Mouse (Mus musculus) heart, embryonic 15.5 days (tissue): ENCODE results near the gene Pde4d. TPM values are rescaled to one million over a fixed set of nuclear protein-coding genes. Genes with fewer than 3 reads are reported as not detected.

Source experiments
- ATAC-seq: fragments of 200-750 bp; cut with Nextera tagmentation; replicated peaks from 2 replicates; pipeline ENCODE4 v1.8.0; 2017; ENCODE audit warnings: low read depth, moderate TSS enrichment; ENCODE audit not compliant: insufficient number of reproducible peaks, insufficient read depth, low FRiP score
- H3K27ac ChIP-seq: fragments of 300-500 bp; sonication (generic); 2 replicates; pipeline ENCODE4 v1.5.1; 2015; ENCODE audit warnings: mild to moderate bottlenecking, inconsistent platforms
- H3K27me3 ChIP-seq: fragments of 300-500 bp; sonication (generic); 2 replicates; pipeline ENCODE4 v1.6.1; 2015; ENCODE audit warnings: inconsistent platforms
- H3K36me3 ChIP-seq: fragments of 300-500 bp; sonication (generic); 2 replicates; pipeline ENCODE4 v1.6.1; 2015; ENCODE audit warnings: mild to moderate bottlenecking, inconsistent platforms
- H3K4me1 ChIP-seq: fragments of 300-500 bp; sonication (generic); replicated peaks from 2 replicates; pipeline ENCODE4 v1.6.1; 2015; ENCODE audit warnings: inconsistent platforms
- H3K4me2 ChIP-seq: fragments of 300-500 bp; sonication (generic); 2 replicates; pipeline ENCODE4 v1.6.1; 2015; ENCODE audit warnings: inconsistent platforms, mild to moderate bottlenecking, moderate library complexity
- H3K4me3 ChIP-seq: fragments of 300-500 bp; sonication (generic); 2 replicates; pipeline ENCODE4 v1.5.1; 2015; ENCODE audit warnings: mild to moderate bottlenecking, inconsistent platforms
- H3K9ac ChIP-seq: fragments of 300-500 bp; sonication (generic); 2 replicates; pipeline ENCODE4 v1.6.1; 2015; ENCODE audit warnings: mild to moderate bottlenecking, inconsistent platforms
- H3K9me3 ChIP-seq: fragments of 300-500 bp; sonication (generic); replicated peaks from 2 replicates; pipeline ENCODE4 v1.6.1; 2016; ENCODE audit warnings: inconsistent platforms
- WGBS: fragments of 180-500 bp; shearing (Covaris S2); methylation state at CpG from one replicate; pipeline ENCODE4 v1.1.7; 2015; ENCODE audit warnings: mixed read lengths; 5-methylcytosine and 5-hydroxymethylcytosine counted together
- polyA plus RNA-seq: library from polyadenylated mRNA; unstranded; fragments of >200 nt; fragmentation: Nextera tagmentation; extraction: Ambion mirVana; gene quantifications from 2 replicates; pipeline ENCODE4 v1.2.1, GENCODE M21; 2015

The Pde4d gene
- polyA plus RNA-seq, 1 experiment from 2014 or later: 25.7 TPM

GRCm38 (mm10) chr13:109247061-109247460 is 797.3 kb downstream of the Pde4d start:
- no peak for ATAC-seq
- 55% methylated on average over 4 of the region's 4 CpGs for WGBS
- H3K27ac ChIP-seq: no peak overlapping the region
- no peak overlapping the region for H3K4me2 ChIP-seq
- no peak overlapping the region for H3K9ac ChIP-seq
- 0 out of 2 replicates have a peak, but pooled peaks cover 3% of the 10 kb centered on the region for H3K4me1 ChIP-seq
- no peaks in the 10 kb centered on the region for H3K36me3 ChIP-seq
- no peak overlapping the region for H3K4me3 ChIP-seq
- no peaks in the 10 kb centered on the region for H3K9me3 ChIP-seq
- H3K27me3 ChIP-seq: no peaks in the 10 kb centered on the region

- no peak overlapping the region for H3K4me2 ChIP-seq
- no peak for ATAC-seq
- 0 out of 2 replicates have a peak, but pooled peaks cover 3% of the 10 kb centered on the region for H3K4me1 ChIP-seq
- no peak overlapping the region for H3K9ac ChIP-seq
- no peak overlapping the region for H3K4me3 ChIP-seq
- no peaks in the 10 kb centered on the region for H3K27me3 ChIP-seq
- no peaks in the 10 kb centered on the region for H3K36me3 ChIP-seq
- H3K9me3 ChIP-seq: no peaks in the 10 kb centered on the region
- H3K27ac ChIP-seq: no peak overlapping the region
Measured at GRCm38 (mm10) chr13:109249315-109249714, 799.6 kb downstream of the Pde4d start.

- no peaks in the 10 kb centered on the region for H3K27me3 ChIP-seq
- H3K4me3 ChIP-seq: no peak overlapping the region
- ATAC-seq: no peak
- no peak overlapping the region for H3K27ac ChIP-seq
- no peaks in the 10 kb centered on the region for H3K36me3 ChIP-seq
- no peak overlapping the region for H3K4me2 ChIP-seq
- H3K4me1 ChIP-seq: peaks cover 3% of the 10 kb centered on the region; the same call in 1 of the 2 replicates
- no peaks in the 10 kb centered on the region for H3K9me3 ChIP-seq
- 48% methylated on average over 4 of the region's 4 CpGs for WGBS
- no peak overlapping the region for H3K9ac ChIP-seq
Measured at GRCm38 (mm10) chr13:109255634-109256033, 805.9 kb downstream of the Pde4d start.

GRCm38 (mm10) chr13:109260220-109260795 is 810.6 kb downstream of the Pde4d start:
- peak overlapping the region; percentile 82 for H3K27ac ChIP-seq
- H3K4me2 ChIP-seq: peak overlapping the region; percentile 90
- H3K4me1 ChIP-seq: peaks cover 3% of the 10 kb centered on the region; the same call in 1 of the 2 replicates
- H3K9me3 ChIP-seq: no peaks in the 10 kb centered on the region
- ATAC-seq: peak; percentile 81
- peak overlapping the region; percentile 55 for H3K9ac ChIP-seq
- no peaks in the 10 kb centered on the region for H3K27me3 ChIP-seq
- peak overlapping the region; percentile 57 for H3K4me3 ChIP-seq
- under 1% methylated on average over 23 of the region's 23 CpGs for WGBS
- H3K36me3 ChIP-seq: no peaks in the 10 kb centered on the region

- Histone ChIP-seq H3K27me3 (no peaks in the 10 kb centered on the region), H3K4me1 (no peaks in the 10 kb centered on the region; the same call in 1 of the 2 replicates), H3K4me3 (peak overlapping the region; percentile 57), H3K27ac (peak overlapping the region; percentile 82), H3K9ac (peak overlapping the region; percentile 55), H3K36me3 (no peaks in the 10 kb centered on the region), H3K4me2 (peak overlapping the region; percentile 90), H3K9me3 (no peaks in the 10 kb centered on the region)
- ATAC-seq: peak; percentile 43
- 3% methylated on average over 17 of the region's 17 CpGs for WGBS
Measured at GRCm38 (mm10) chr13:109260796-109261516, 811.2 kb downstream of the Pde4d start.

GRCm38 (mm10) chr13:109261642-109262220 is 812.0 kb downstream of the Pde4d start:
- H3K36me3 ChIP-seq: no peaks in the 10 kb centered on the region
- 23% methylated on average over 5 of the region's 5 CpGs for WGBS
- peak overlapping the region; percentile 59; the same call in 1 of the 2 replicates for H3K27ac ChIP-seq

GRCm38 (mm10) chr13:109262501-109262900 is 812.8 kb downstream of the Pde4d start:
- Histone ChIP-seq H3K4me1 (no peaks in the 10 kb centered on the region; the same call in 1 of the 2 replicates), H3K4me3 (peak overlapping the region; percentile 18; the same call in 1 of the 2 replicates), H3K27ac (peak overlapping the region; percentile 59), H3K27me3 (no peaks in the 10 kb centered on the region), H3K9me3 (no peaks in the 10 kb centered on the region), H3K9ac (no peak overlapping the region), H3K4me2 (peak overlapping the region; percentile 90), H3K36me3 (no peaks in the 10 kb centered on the region)
- WGBS: 59% methylated on average over 5 of the region's 5 CpGs
- ATAC-seq: no peak

More at GRCm38 (mm10) chr13:109261642-109262220, 812.0 kb downstream of the Pde4d start:
- H3K9ac ChIP-seq: no peak overlapping the region
- H3K27me3 ChIP-seq: no peaks in the 10 kb centered on the region
- H3K4me3 ChIP-seq: peak overlapping the region; percentile 57
- H3K4me1 ChIP-seq: no peaks in the 10 kb centered on the region; the same call in 1 of the 2 replicates
- no peak for ATAC-seq
- H3K9me3 ChIP-seq: no peaks in the 10 kb centered on the region
- peak overlapping the region; percentile 90 for H3K4me2 ChIP-seq

- H3K4me2 ChIP-seq: no peak overlapping the region
- H3K36me3 ChIP-seq: no peaks in the 10 kb centered on the region
- no peak for ATAC-seq
- H3K27me3 ChIP-seq: no peaks in the 10 kb centered on the region
- H3K4me3 ChIP-seq: no peak overlapping the region
- H3K27ac ChIP-seq: no peak overlapping the region
- H3K9ac ChIP-seq: no peak overlapping the region
- H3K9me3 ChIP-seq: no peaks in the 10 kb centered on the region
- H3K4me1 ChIP-seq: no peaks in the 10 kb centered on the region; the same call in 1 of the 2 replicates
Measured at GRCm38 (mm10) chr13:109263833-109264232, 814.1 kb downstream of the Pde4d start.

GRCm38 (mm10) chr13:109268253-109268652 is 818.5 kb downstream of the Pde4d start:
- Histone ChIP-seq H3K4me2 (no peak overlapping the region), H3K27ac (no peak overlapping the region), H3K36me3 (no peaks in the 10 kb centered on the region), H3K9ac (no peak overlapping the region), H3K27me3 (no peaks in the 10 kb centered on the region), H3K4me3 (no peak overlapping the region), H3K9me3 (no peaks in the 10 kb centered on the region), H3K4me1 (no peaks in the 10 kb centered on the region)
- 63% methylated on average over 3 of the region's 3 CpGs for WGBS
- ATAC-seq: no peak

GRCm38 (mm10) chr13:109268659-109269322 is 819.0 kb downstream of the Pde4d start:
- Histone ChIP-seq H3K9me3 (no peaks in the 10 kb centered on the region), H3K27ac (no peak overlapping the region), H3K27me3 (no peaks in the 10 kb centered on the region), H3K4me2 (no peak overlapping the region), H3K36me3 (no peaks in the 10 kb centered on the region), H3K9ac (no peak overlapping the region), H3K4me1 (no peaks in the 10 kb centered on the region), H3K4me3 (no peak overlapping the region)
- WGBS: 90% methylated on average over 4 of the region's 4 CpGs
- ATAC-seq: no peak

- H3K4me3 ChIP-seq: no peak overlapping the region
- H3K9me3 ChIP-seq: peaks cover 5% of the 10 kb centered on the region
- no peak overlapping the region for H3K27ac ChIP-seq
- peaks cover 4% of the 10 kb centered on the region for H3K4me1 ChIP-seq
- H3K36me3 ChIP-seq: no peaks in the 10 kb centered on the region
- H3K4me2 ChIP-seq: no peak overlapping the region
- no peaks in the 10 kb centered on the region for H3K27me3 ChIP-seq
- WGBS: 81% methylated on average over 10 of the region's 10 CpGs
- H3K9ac ChIP-seq: no peak overlapping the region
- no peak for ATAC-seq
Measured at GRCm38 (mm10) chr13:109274869-109275268, 825.1 kb downstream of the Pde4d start.
